Mouse (Mus musculus) midbrain, embryonic 16.5 days (tissue): ENCODE measurements at regions not wholly inside any gene's neighbourhood (a gene's known extent, or its start where the extent isn't known, plus 50 kb on each side); places are given as distances from the start of the nearest gene placed in this dataset.
"Not testable (repeated sequence)": the region's sequence is repeated elsewhere in the genome, so short reads cannot be mapped to it uniquely, and the experiment has no call there.

Source experiments
- ATAC-seq: fragments of 200-750 bp; cut with Nextera tagmentation; 2 replicates; pipeline ENCODE4 v1.8.0; 2017; ENCODE audit warnings: moderate TSS enrichment
- H3K27ac ChIP-seq: fragments of 300-500 bp; sonication (generic); 2 replicates; pipeline ENCODE4 v1.5.1; 2014; ENCODE audit warnings: mild to moderate bottlenecking, low read length, mixed read lengths
- H3K27me3 ChIP-seq: fragments of 300-500 bp; sonication (generic); 2 replicates; pipeline ENCODE4 v1.6.1; 2014; ENCODE audit warnings: low read depth, low read length, mixed read lengths; ENCODE audit not compliant: control insufficient read depth, insufficient read depth
- H3K36me3 ChIP-seq: fragments of 300-500 bp; sonication (generic); 2 replicates; pipeline ENCODE4 v1.6.1; 2014; ENCODE audit warnings: mild to moderate bottlenecking, low read length, moderate library complexity, mixed read lengths; ENCODE audit not compliant: control insufficient read depth, insufficient read depth
- H3K4me1 ChIP-seq: fragments of 300-500 bp; sonication (generic); 2 replicates; pipeline ENCODE4 v1.6.1; 2014; ENCODE audit warnings: mild to moderate bottlenecking, low read length, mixed read lengths; ENCODE audit not compliant: control insufficient read depth, insufficient read depth
- H3K4me2 ChIP-seq: fragments of 300-500 bp; sonication (generic); 2 replicates; pipeline ENCODE4 v1.6.1; 2014; ENCODE audit warnings: mild to moderate bottlenecking, low read length, mixed read lengths
- H3K4me3 ChIP-seq: fragments of 300-500 bp; sonication (generic); 2 replicates; pipeline ENCODE4 v1.5.1; 2014; ENCODE audit warnings: low read depth, mild to moderate bottlenecking, low read length, moderate library complexity, mixed read lengths
- H3K9ac ChIP-seq: fragments of 300-500 bp; sonication (generic); 2 replicates; pipeline ENCODE4 v1.6.1; 2014; ENCODE audit warnings: low read depth, low read length, mixed read lengths
- H3K9me3 ChIP-seq: fragments of 300-500 bp; sonication (generic); replicated peaks from 2 replicates; pipeline ENCODE4 v1.6.1; 2014; ENCODE audit warnings: mild to moderate bottlenecking, low read length, mixed read lengths; ENCODE audit not compliant: control insufficient read depth, poor library complexity, severe bottlenecking
- WGBS: fragments of 180-500 bp; shearing (Covaris S2); extraction: QIAGEN DNeasy Blood & Tissue Kit; methylation state at CpG from one replicate; pipeline ENCODE4 v1.1.7; 2014; 5-methylcytosine and 5-hydroxymethylcytosine counted together

GRCm38 (mm10) chr16:46840764-46841163, 342.4 kb upstream of the Nectin3 start:
- Histone ChIP-seq H3K9me3 (no peaks in the 10 kb centered on the region), H3K4me1 (no peaks in the 10 kb centered on the region), H3K36me3 (no peaks in the 10 kb centered on the region), H3K27me3 (no peaks in the 10 kb centered on the region), H3K4me3 (no peak overlapping the region), H3K9ac (no peak overlapping the region), H3K4me2 (no peak overlapping the region), H3K27ac (no peak overlapping the region)
- ATAC-seq, result no peak

GRCm38 (mm10) chr16:46825147-46825546, 326.8 kb upstream of the Nectin3 start:
- H3K27me3 ChIP-seq, result no peaks in the 10 kb centered on the region
- no peak overlapping the region for H3K4me2 ChIP-seq
- WGBS, result 94% methylated on average over 2 of the region's 2 CpGs
- ATAC-seq, result no peak
- no peak overlapping the region for H3K4me3 ChIP-seq
- no peaks in the 10 kb centered on the region for H3K4me1 ChIP-seq
- H3K9me3 ChIP-seq, result no peaks in the 10 kb centered on the region
- no peak overlapping the region for H3K9ac ChIP-seq
- no peak overlapping the region for H3K27ac ChIP-seq
- H3K36me3 ChIP-seq, result no peaks in the 10 kb centered on the region

GRCm38 (mm10) chr16:46822753-46823152, 324.4 kb upstream of the Nectin3 start:
- Histone ChIP-seq H3K36me3 (no peaks in the 10 kb centered on the region), H3K27ac (no peak overlapping the region), H3K4me2 (no peak overlapping the region), H3K9ac (no peak overlapping the region), H3K9me3 (no peaks in the 10 kb centered on the region), H3K4me1 (no peaks in the 10 kb centered on the region), H3K4me3 (no peak overlapping the region), H3K27me3 (no peaks in the 10 kb centered on the region)
- ATAC-seq, result peak; percentile 60
- 47% methylated on average over 3 of the region's 3 CpGs for WGBS

- WGBS, result 76% methylated on average over 1 of the region's 1 CpGs
- no peaks in the 10 kb centered on the region for H3K4me1 ChIP-seq
Observed at GRCm38 (mm10) chr16:46818215-46818614, 319.9 kb upstream of the Nectin3 start.

GRCm38 (mm10) chr16:46811835-46812234, 313.5 kb upstream of the Nectin3 start:
- not testable (repeated sequence) for H3K27ac ChIP-seq, H3K36me3 ChIP-seq, H3K9me3 ChIP-seq, H3K4me2 ChIP-seq, H3K4me3 ChIP-seq, H3K27me3 ChIP-seq, H3K4me1 ChIP-seq, ATAC-seq, H3K9ac ChIP-seq

More at GRCm38 (mm10) chr16:46818215-46818614, 319.9 kb upstream of the Nectin3 start:
- Histone ChIP-seq H3K9me3 (no peaks in the 10 kb centered on the region), H3K4me3 (no peak overlapping the region), H3K27ac (no peak overlapping the region), H3K4me2 (no peak overlapping the region), H3K36me3 (no peaks in the 10 kb centered on the region), H3K9ac (no peak overlapping the region), H3K27me3 (no peaks in the 10 kb centered on the region)
- ATAC-seq, result no peak

GRCm38 (mm10) chr16:46807476-46807875, 309.2 kb upstream of the Nectin3 start:
- 96% methylated on average over 2 of the region's 2 CpGs for WGBS
- no peak for ATAC-seq
- no peak overlapping the region for H3K4me2 ChIP-seq

GRCm38 (mm10) chr16:46776367-46776766, 278.0 kb upstream of the Nectin3 start:
- Histone ChIP-seq H3K27ac (no peak overlapping the region), H3K36me3 (no peaks in the 10 kb centered on the region), H3K9me3 (no peaks in the 10 kb centered on the region), H3K4me2 (no peak overlapping the region), H3K4me1 (no peaks in the 10 kb centered on the region), H3K9ac (no peak overlapping the region), H3K4me3 (no peak overlapping the region), H3K27me3 (no peaks in the 10 kb centered on the region)
- WGBS, result 68% methylated on average over 5 of the region's 5 CpGs
- no peak for ATAC-seq

More at GRCm38 (mm10) chr16:46807476-46807875, 309.2 kb upstream of the Nectin3 start:
- H3K4me1 ChIP-seq, result no peaks in the 10 kb centered on the region
- no peak overlapping the region for H3K27ac ChIP-seq
- H3K36me3 ChIP-seq, result no peaks in the 10 kb centered on the region
- H3K9me3 ChIP-seq, result no peaks in the 10 kb centered on the region
- no peaks in the 10 kb centered on the region for H3K27me3 ChIP-seq
- H3K9ac ChIP-seq, result no peak overlapping the region
- H3K4me3 ChIP-seq, result no peak overlapping the region

GRCm38 (mm10) chr16:46769383-46769782, 271.1 kb upstream of the Nectin3 start:
- Histone ChIP-seq H3K27me3 (no peaks in the 10 kb centered on the region), H3K36me3 (no peaks in the 10 kb centered on the region), H3K4me3 (no peak overlapping the region), H3K27ac (no peak overlapping the region), H3K9ac (no peak overlapping the region), H3K9me3 (no peaks in the 10 kb centered on the region), H3K4me1 (peaks cover 4% of the 10 kb centered on the region; the same call in 1 of the 2 replicates), H3K4me2 (no peak overlapping the region)
- ATAC-seq, result peak; percentile 62; the same call in 1 of the 2 replicates
- WGBS, result 9% methylated on average over 4 of the region's 4 CpGs

- 14% methylated on average over 1 of the region's 1 CpGs for WGBS
- Histone ChIP-seq H3K9ac (no peak overlapping the region), H3K4me3 (no peak overlapping the region), H3K9me3 (no peaks in the 10 kb centered on the region), H3K4me2 (no peak overlapping the region), H3K36me3 (no peaks in the 10 kb centered on the region), H3K27ac (no peak overlapping the region), H3K27me3 (no peaks in the 10 kb centered on the region), H3K4me1 (peaks cover 4% of the 10 kb centered on the region; the same call in 1 of the 2 replicates)
- ATAC-seq, result peak; percentile 62; the same call in 1 of the 2 replicates
Observed at GRCm38 (mm10) chr16:46768376-46768775, 270.1 kb upstream of the Nectin3 start.
